Mouse (Mus musculus): Measurements from ENCODE around the gene BC028528. TPM values are rescaled to one million over a fixed set of nuclear protein-coding genes. Genes with fewer than 3 reads are reported as not detected.

BC028528 gene
- total RNA-seq (2023; ENCODE audit: inconsistent age) = 51.8 to 76.7 TPM (median 72.8 TPM) in 4 replicates

GRCm38 (mm10) chr3:95891211-95892065 lies at the start of gene BC028528:
TSS of gene BC028528 (minus strand) at chr3:95892005.

GRCm38 (mm10) chr3:95928658-95929503 lies 37.1 kb upstream of the BC028528 start, which contains the start of gene Anp32e:
TSS of gene Anp32e (plus strand) at chr3:95929246.

GRCm38 (mm10) chr3:95904568-95904967 lies 12.8 kb upstream of the BC028528 start, which contains the start of gene Car14:
TSS of gene Car14 (minus strand) at chr3:95904691.

GRCm38 (mm10) chr3:95893606-95894316 lies 2.0 kb upstream of the BC028528 start, which contains the start of gene Aph1a:
TSS of gene Aph1a (plus strand) at chr3:95893969.

GRCm38 (mm10) chr3:95881979-95882815 lies 9.6 kb downstream of the BC028528 start, which contains the start of gene Ciart:
TSS of gene Ciart (minus strand) at chr3:95882251.

GRCm38 (mm10) chr3:95871392-95871867 lies 20.4 kb downstream of the BC028528 start, which contains the start of gene Mrps21:
TSS of gene Mrps21 (minus strand) at chr3:95871519.

GRCm38 (mm10) chr3:95855502-95856089 lies 36.2 kb downstream of the BC028528 start, which contains the start of gene Prpf3:
TSS of gene Prpf3 (minus strand) at chr3:95855885.

Other genes starting within 250 kb of the BC028528 start
- gene Mcl1, start 233.2 kb downstream of the BC028528 start, total RNA-seq (2023; ENCODE audit: inconsistent age) = 360 to 419 TPM (median 383 TPM) in 4 replicates
- 10.1 to 18.8 TPM (median 14.3 TPM) in 4 replicates for gene Adamtsl4, start 204.1 kb downstream of the BC028528 start, total RNA-seq (2023; ENCODE audit: inconsistent age)
- gene Ecm1, start 152.4 kb downstream of the BC028528 start, total RNA-seq (2023; ENCODE audit: inconsistent age) = 8.9 to 11.2 TPM (median 9.7 TPM) in 4 replicates
- 84.3 to 86.3 TPM (median 84.9 TPM) in 4 replicates for gene Tars2, start 131.8 kb downstream of the BC028528 start, total RNA-seq (2023; ENCODE audit: inconsistent age)
- gene Rprd2, start 73.1 kb downstream of the BC028528 start, total RNA-seq (2023; ENCODE audit: inconsistent age) = 93.2 to 115 TPM (median 103 TPM) in 4 replicates
- 89.6 to 102 TPM (median 98.9 TPM) in 4 replicates for gene Prpf3, start 36.1 kb downstream of the BC028528 start, total RNA-seq (2023; ENCODE audit: inconsistent age)
- gene Mrps21, start 20.5 kb downstream of the BC028528 start, total RNA-seq (2023; ENCODE audit: inconsistent age) = 103 to 115 TPM (median 109 TPM) in 4 replicates
- gene Ciart, start 9.8 kb downstream of the BC028528 start, total RNA-seq (2023; ENCODE audit: inconsistent age) = 219 to 247 TPM (median 225 TPM) in 4 replicates
- 44.8 to 57.9 TPM (median 54.3 TPM) in 4 replicates for gene Aph1a, start 2.0 kb upstream of the BC028528 start, total RNA-seq (2023; ENCODE audit: inconsistent age)
- not detected in 4 replicates for gene Car14, start 12.7 kb upstream of the BC028528 start, total RNA-seq (2023; ENCODE audit: inconsistent age)
- gene Anp32e, start 37.2 kb upstream of the BC028528 start, total RNA-seq (2023; ENCODE audit: inconsistent age) = 103 to 121 TPM (median 117 TPM) in 4 replicates
- gene Plekho1, start 104.0 kb upstream of the BC028528 start, total RNA-seq (2023; ENCODE audit: inconsistent age) = 203 to 253 TPM (median 234 TPM) in 4 replicates
- gene Vps45, start 166.5 kb upstream of the BC028528 start, total RNA-seq (2023; ENCODE audit: inconsistent age) = 16.8 to 29.1 TPM (median 20.3 TPM) in 4 replicates
- gene Otud7b, start 212.5 kb upstream of the BC028528 start, total RNA-seq (2023; ENCODE audit: inconsistent age) = 53.7 to 61.3 TPM (median 54.9 TPM) in 4 replicates

Measured in B cell, adult (primary cell).